Mouse (Mus musculus) forebrain, embryonic 10.5 days (tissue): ENCODE results near the gene Lin54. TPM values are rescaled to one million over a fixed set of nuclear protein-coding genes. Genes with fewer than 3 reads are reported as not detected.
A peak's percentile ranks its signal among the peaks of the same experiment; 100 is the strongest.

Experiments used
- DNase-seq: peaks from one replicate; pipeline ENCODE4 v3.0.0-alpha.2; 2017; ENCODE audit warnings: low spot score; ENCODE audit errors: extremely low spot score
- H3K27ac ChIP-seq: fragments of 300-500 bp; sonication (generic); 2 replicates; pipeline ENCODE4 v1.5.1; 2016; ENCODE audit warnings: mild to moderate bottlenecking
- H3K27me3 ChIP-seq: fragments of 300-500 bp; sonication (generic); 2 replicates; pipeline ENCODE4 v1.6.1; 2016; ENCODE audit warnings: mild to moderate bottlenecking; ENCODE audit not compliant: poor library complexity, severe bottlenecking
- H3K36me3 ChIP-seq: fragments of 300-500 bp; sonication (generic); replicated peaks from 2 replicates; pipeline ENCODE4 v1.6.1; 2016; ENCODE audit warnings: mild to moderate bottlenecking, moderate library complexity
- H3K4me1 ChIP-seq: fragments of 300-500 bp; sonication (generic); 2 replicates; pipeline ENCODE4 v1.6.1; 2016
- H3K4me3 ChIP-seq: fragments of 300-500 bp; sonication (generic); 2 replicates; pipeline ENCODE4 v1.5.1; 2016; ENCODE audit warnings: mild to moderate bottlenecking, moderate library complexity
- H3K9me3 ChIP-seq: fragments of 300-500 bp; sonication (generic); 2 replicates; pipeline ENCODE4 v1.6.1; 2016; ENCODE audit warnings: mild to moderate bottlenecking, moderate library complexity
- WGBS: fragments of 180-500 bp; shearing (Covaris S2); methylation state at CpG from one replicate; pipeline ENCODE4 v1.1.7; 2016; 5-methylcytosine and 5-hydroxymethylcytosine counted together
- polyA plus RNA-seq: library from polyadenylated mRNA; unstranded; fragments of >200 nt; fragmentation: Nextera tagmentation; extraction: Ambion mirVana; gene quantifications from 2 replicates; pipeline ENCODE4 v1.2.1, GENCODE M21; 2016

The Lin54 gene
- polyA plus RNA-seq = 14.6 and 16.8 TPM in 2 replicates

DNA sequence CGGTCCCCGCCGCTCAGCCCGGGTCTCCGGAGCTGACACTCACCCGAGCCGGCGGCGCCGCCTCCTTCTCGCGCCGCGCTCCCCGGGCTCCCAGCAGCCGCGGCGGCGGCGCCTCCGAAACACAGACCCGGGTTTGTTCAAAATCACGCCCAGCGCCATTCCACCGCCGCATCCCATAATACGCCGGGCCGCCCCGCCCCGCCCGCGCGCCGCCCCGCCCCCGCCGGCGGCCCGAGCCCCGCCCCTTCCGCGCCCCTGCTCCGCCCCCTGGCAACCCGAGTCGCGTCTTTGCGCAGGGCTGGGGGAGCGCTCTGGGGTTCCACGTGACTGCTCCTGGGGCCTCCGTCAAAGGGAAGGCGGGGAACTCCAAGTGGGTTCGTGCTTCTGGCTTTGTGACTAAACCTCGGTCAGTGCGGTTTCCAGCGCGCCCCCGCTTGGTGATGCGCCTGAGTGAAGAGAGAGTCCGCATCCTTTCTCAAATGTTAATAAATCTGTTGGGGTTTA lies at the start of gene Lin54:
TSS of gene Lin54 (minus strand) at position 182 of the 504 bp plus-strand sequence.
- Histone ChIP-seq H3K36me3 (no peaks in the 10 kb centered on the region), H3K27ac (peak within 1 kb of the TSS; percentile 88), H3K27me3 (no peaks in the 10 kb centered on the region), H3K9me3 (no peaks in the 10 kb centered on the region), H3K4me1 (peaks cover 32% of the 10 kb centered on the region), H3K4me3 (peak within 1 kb of the TSS; percentile 90)
- 0% methylated on average over 60 of the region's 60 CpGs for WGBS
- DNase-seq = peak; percentile 95

DNA sequence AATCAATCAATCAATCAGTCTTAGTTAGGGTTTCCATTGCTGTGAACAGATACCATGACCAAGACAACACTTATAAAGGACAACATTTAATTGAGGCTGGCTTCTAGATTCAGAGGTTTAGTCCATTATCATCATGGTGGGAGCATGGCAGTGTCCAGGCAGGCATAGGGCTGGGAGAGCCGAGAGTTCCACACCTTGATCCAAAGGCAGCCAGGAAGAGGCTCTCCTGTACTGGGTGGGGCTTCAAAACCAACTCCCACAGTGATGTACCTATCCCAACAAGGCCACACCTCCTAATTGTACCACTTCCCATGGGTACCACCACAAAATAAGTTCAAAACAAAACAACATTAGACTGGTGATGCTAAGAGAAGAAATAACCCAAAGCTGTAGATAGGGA lies 49.7 kb upstream of the Lin54 start:
- no peak overlapping the region for H3K27ac ChIP-seq
- H3K36me3 ChIP-seq = peaks cover 51% of the 10 kb centered on the region
- 88% methylated on average over 1 of the region's 1 CpGs for WGBS
- no peak overlapping the region for H3K4me3 ChIP-seq
- no peak for DNase-seq
- no peaks in the 10 kb centered on the region for H3K27me3 ChIP-seq
- no peaks in the 10 kb centered on the region for H3K9me3 ChIP-seq
- no peaks in the 10 kb centered on the region; the same call in 1 of the 2 replicates for H3K4me1 ChIP-seq

DNA sequence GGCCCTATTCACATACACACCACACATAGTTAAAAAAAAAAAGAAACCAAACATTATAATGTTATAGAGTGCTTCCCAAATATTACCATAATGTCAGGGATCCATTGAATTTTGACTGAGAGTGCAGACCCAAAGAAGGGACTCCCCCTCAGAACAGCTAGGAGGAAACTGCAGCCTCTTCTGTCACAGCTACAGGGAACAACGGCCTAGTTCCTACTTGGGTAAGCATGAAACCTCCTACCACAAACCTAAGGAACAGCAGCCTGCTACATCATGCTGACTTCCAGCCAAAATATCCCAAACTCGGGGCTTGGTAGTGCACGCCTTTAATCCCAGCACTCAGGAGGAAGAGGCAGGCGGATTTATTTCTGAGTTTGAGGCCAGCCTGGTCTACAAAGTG lies 48.9 kb upstream of the Lin54 start:
- DNase-seq = no peak
- H3K9me3 ChIP-seq = no peaks in the 10 kb centered on the region
- H3K27me3 ChIP-seq = no peaks in the 10 kb centered on the region
- 96% methylated on average over 4 of the region's 4 CpGs for WGBS
- no peak overlapping the region for H3K4me3 ChIP-seq
- no peaks in the 10 kb centered on the region; the same call in 1 of the 2 replicates for H3K4me1 ChIP-seq
- H3K27ac ChIP-seq = no peak overlapping the region
- peaks cover 60% of the 10 kb centered on the region for H3K36me3 ChIP-seq

DNA sequence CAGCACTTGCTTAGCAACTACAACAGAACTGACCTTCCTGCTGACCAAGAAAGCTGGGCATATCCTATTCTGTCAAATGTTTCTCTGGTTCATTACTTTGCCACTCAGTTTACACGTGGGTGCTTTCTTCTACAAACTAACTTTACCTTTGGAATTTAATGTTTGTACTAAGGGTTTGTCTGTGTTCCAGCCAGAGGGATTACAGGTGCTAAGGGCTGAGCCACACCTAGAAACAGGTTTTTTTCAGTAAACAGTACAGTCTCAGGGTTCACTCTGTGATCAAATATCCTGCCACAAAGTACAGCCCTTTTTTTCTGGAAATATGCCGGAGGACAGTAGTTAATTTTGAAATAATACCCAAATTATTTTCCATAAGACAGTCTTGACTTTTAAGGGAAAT lies 47.8 kb upstream of the Lin54 start:
- Histone ChIP-seq H3K4me1 (no peaks in the 10 kb centered on the region; the same call in 1 of the 2 replicates), H3K9me3 (no peaks in the 10 kb centered on the region), H3K27me3 (no peaks in the 10 kb centered on the region), H3K4me3 (no peak overlapping the region), H3K27ac (no peak overlapping the region), H3K36me3 (peaks cover 70% of the 10 kb centered on the region)
- 93% methylated on average over 2 of the region's 2 CpGs for WGBS
- DNase-seq = no peak

DNA sequence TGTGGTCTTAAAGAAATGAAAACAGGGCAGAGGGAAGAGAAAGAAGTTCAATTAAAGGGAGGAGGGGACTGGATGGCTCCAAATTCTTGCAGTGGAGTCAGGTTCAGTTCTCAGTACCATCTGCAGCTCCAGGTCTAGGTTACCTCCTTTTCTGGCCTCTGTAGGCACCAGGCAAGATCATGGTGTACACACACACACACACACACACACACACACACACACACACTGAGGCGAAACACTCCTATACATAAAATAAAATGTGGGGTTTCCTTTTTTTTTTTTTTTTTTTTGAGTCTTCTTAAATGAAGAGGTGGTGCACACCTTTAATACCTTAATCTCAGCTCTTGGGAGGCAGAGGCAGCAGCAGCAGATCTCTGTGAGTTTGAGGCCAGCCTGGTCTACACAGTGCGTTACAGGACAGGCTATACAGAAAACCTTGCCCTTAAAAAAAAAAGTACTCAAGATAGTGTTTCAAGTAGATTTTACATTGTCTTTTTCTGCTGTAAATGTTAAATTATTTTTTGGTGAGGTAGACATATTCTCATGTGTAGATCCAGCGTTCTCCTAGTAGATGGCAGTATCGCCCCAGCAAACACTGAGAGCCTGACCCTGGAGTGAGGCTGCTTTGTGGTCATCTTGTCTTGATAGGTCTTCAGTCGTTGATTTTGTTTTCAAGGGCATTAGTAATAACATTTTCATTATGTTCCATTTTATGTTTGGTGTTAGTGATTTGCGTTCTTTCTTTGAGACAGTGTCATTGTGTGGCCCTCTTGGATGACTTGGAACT lies 46.0 kb upstream of the Lin54 start:
- Histone ChIP-seq H3K27me3 (no peaks in the 10 kb centered on the region), H3K4me3 (no peak overlapping the region), H3K4me1 (no peaks in the 10 kb centered on the region), H3K27ac (no peak overlapping the region), H3K9me3 (no peaks in the 10 kb centered on the region), H3K36me3 (peaks cover 88% of the 10 kb centered on the region)
- no peak for DNase-seq
- 90% methylated on average over 6 of the region's 6 CpGs for WGBS

DNA sequence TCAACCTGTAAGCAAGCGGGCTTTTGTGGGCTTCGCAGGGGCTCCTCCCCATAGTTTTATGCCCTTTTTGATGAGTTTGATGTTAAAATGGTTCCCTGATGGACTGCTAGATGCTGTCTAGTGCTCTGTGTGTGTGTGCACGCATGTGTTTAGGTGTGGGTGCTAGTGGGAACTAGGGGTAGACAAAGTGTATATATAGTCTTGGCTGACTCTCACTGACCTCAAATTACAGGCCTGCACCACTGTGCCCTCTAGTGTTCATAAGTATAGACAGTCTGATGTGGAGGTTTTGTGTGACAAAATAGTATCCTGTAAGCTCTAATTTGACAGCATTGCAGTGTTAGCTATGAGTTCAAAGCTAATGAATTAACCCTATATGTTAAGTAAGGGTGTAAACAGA lies 36.2 kb upstream of the Lin54 start:
- WGBS = 88% methylated on average over 3 of the region's 3 CpGs
- no peak for DNase-seq
- Histone ChIP-seq H3K4me1 (no peaks in the 10 kb centered on the region), H3K4me3 (no peak overlapping the region), H3K9me3 (no peaks in the 10 kb centered on the region), H3K27ac (no peak overlapping the region), H3K36me3 (peaks cover 94% of the 10 kb centered on the region), H3K27me3 (no peaks in the 10 kb centered on the region)

DNA sequence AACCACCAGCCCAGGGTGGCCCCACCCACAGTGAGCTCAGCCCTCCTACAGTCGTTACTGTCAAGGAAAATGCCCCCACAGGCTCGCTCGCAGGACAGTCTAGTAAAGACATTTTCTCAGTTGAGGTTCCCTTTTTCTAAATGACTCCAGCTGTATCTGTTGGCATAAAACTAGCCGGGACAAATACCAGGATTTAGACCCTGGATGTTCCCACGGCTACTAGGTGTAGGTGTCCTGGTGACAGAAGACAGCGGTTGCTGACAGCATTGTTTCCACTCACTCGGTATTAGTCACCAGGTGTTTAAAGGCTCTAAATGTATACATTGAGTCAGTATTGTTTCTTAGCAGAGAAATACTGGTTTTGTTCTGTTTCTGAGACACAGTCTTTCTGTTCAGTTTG lies 35.4 kb upstream of the Lin54 start:
- no peak overlapping the region for H3K27ac ChIP-seq
- WGBS = 90% methylated on average over 7 of the region's 7 CpGs
- H3K36me3 ChIP-seq = peaks cover 94% of the 10 kb centered on the region
- no peaks in the 10 kb centered on the region for H3K9me3 ChIP-seq
- DNase-seq = no peak
- H3K4me3 ChIP-seq = no peak overlapping the region
- no peaks in the 10 kb centered on the region for H3K27me3 ChIP-seq
- no peaks in the 10 kb centered on the region for H3K4me1 ChIP-seq

DNA sequence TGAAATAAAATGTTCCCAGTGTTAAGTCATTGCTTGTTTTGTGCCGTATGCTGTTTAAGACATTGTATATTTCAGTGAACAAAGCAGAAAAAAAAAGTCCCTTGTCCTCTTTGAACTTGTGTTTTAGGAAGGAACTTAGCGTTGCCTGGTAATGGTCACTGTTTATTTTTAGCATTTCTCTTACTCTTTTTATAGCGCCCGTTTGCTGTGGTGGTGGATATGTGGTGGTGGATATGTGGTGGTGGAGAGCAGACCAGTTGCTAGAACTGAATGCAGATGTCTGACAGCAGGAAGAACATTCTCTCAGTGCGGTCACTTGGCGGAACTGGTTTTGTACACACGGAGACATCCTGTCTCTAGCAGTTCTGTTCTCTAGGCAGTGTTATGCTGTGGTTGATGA lies 25.7 kb upstream of the Lin54 start:
- 92% methylated on average over 7 of the region's 7 CpGs for WGBS
- Histone ChIP-seq H3K36me3 (peaks cover 72% of the 10 kb centered on the region), H3K4me3 (no peak overlapping the region), H3K4me1 (no peaks in the 10 kb centered on the region), H3K9me3 (no peaks in the 10 kb centered on the region), H3K27ac (no peak overlapping the region), H3K27me3 (no peaks in the 10 kb centered on the region)
- DNase-seq = no peak

DNA sequence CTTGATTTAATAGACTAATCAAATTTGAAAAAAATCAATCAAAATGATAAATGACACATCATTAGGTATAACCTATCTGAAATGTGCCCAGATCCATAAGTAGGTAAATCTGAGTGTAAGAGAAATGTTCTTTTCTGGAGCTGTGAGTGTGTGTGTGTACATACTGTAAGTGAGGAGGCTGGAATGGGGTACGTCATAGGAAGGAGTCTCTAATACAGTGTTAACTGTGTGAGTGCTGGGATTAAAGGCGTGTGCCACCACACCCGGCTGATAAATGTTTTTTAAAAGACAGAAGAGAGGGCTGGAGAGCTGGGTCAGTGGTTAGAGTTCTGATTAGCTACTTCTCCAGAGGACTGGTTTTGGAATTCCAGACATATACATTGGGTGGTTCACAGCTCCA lies 25.2 kb upstream of the Lin54 start:
- Histone ChIP-seq H3K9me3 (no peaks in the 10 kb centered on the region), H3K36me3 (peaks cover 67% of the 10 kb centered on the region), H3K27ac (no peak overlapping the region), H3K4me3 (no peak overlapping the region), H3K4me1 (no peaks in the 10 kb centered on the region), H3K27me3 (no peaks in the 10 kb centered on the region)
- WGBS = 87% methylated on average over 3 of the region's 3 CpGs
- DNase-seq = no peak

DNA sequence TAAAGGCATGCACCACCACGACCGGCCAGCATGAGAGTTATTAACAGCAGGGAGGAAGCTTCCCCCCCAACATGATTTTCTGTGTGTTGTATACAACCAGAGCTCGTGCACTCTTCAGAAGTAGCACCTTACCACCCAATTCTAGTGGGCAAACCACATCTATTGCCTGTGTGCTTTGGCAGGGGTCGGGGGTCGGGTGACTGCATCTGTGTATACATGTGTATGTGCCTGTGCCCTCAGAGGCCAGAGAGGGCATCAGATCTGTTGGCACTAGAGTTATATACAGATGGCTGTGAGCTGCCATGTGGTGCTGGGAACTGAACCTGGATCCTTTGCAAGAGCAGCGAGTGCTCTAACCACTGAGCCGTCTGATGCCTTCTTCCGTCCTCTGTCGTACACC lies 24.5 kb upstream of the Lin54 start:
- H3K36me3 ChIP-seq = peaks cover 66% of the 10 kb centered on the region
- H3K27ac ChIP-seq = no peak overlapping the region
- no peak overlapping the region for H3K4me3 ChIP-seq
- H3K27me3 ChIP-seq = no peaks in the 10 kb centered on the region
- H3K4me1 ChIP-seq = peaks cover 6% of the 10 kb centered on the region
- no peaks in the 10 kb centered on the region for H3K9me3 ChIP-seq
- no peak for DNase-seq
- 96% methylated on average over 9 of the region's 9 CpGs for WGBS

DNA sequence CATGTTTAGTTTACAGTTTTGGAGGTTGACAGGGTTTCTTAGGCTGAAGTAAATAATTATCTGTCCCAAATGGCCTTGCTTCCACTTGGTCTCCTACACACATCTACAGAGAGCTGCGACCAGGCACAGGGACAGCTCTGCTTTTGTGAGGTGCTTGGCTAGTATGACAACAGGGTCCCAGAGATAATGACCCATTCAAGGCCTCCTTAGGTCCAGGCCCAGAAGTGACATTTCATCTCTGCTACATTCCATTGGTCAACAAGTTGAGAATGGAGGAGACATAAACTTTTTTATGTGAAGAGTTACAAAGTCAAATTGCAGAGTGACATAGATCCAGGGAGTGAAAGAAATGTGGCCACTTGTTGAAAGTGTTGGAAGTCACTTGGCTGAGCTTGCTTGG lies 22.9 kb upstream of the Lin54 start:
- no peaks in the 10 kb centered on the region for H3K9me3 ChIP-seq
- no peak overlapping the region for H3K4me3 ChIP-seq
- WGBS = 85% methylated on average over 1 of the region's 1 CpGs
- peaks cover 16% of the 10 kb centered on the region for H3K4me1 ChIP-seq
- DNase-seq = no peak
- no peak overlapping the region for H3K27ac ChIP-seq
- H3K36me3 ChIP-seq = peaks cover 50% of the 10 kb centered on the region
- H3K27me3 ChIP-seq = no peaks in the 10 kb centered on the region

DNA sequence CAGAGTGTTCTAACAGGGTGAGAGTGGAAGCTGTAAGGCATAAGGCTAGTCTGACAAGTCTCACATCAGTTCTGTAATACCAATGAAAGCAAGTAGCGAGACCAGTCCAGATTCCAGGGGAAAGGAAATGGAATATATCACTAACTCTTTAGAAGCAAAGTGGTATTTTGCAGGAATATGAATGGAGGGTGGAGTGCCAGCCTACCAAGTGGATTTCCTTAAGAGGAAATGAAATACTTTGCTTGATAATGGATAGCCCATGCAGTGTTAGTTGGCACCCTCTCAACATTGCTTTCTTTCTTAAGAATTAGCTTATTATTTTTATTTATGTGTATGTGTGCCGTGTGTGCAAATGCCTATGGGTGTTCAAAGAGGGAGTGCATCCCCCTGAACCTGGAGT lies 19.8 kb upstream of the Lin54 start:
- Histone ChIP-seq H3K4me3 (peak overlapping the region; percentile 89; the same call in 1 of the 2 replicates), H3K9me3 (no peaks in the 10 kb centered on the region), H3K36me3 (peaks cover 34% of the 10 kb centered on the region), H3K4me1 (peaks cover 20% of the 10 kb centered on the region), H3K27ac (no peak overlapping the region), H3K27me3 (no peaks in the 10 kb centered on the region)
- no peak for DNase-seq
- 95% methylated on average over 2 of the region's 2 CpGs for WGBS

DNA sequence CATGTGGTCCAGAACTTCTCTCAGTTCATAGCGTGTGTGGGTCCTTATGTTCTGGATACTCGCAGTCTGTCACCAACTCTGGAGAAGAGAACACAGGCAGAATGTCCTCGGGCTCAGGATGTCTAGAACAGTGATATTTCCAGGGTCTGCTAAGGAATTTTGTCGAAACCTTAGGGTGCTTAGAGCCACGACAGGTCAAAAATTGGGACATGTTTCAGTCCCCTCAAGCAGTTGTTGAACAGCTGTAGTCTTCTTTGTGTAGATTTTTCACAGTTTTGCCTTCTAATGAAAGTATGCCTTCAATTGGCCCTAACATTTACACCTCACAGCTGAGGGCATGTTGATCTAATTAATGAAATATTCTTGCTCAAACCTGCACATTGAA lies 18.6 kb upstream of the Lin54 start:
- peaks cover 20% of the 10 kb centered on the region for H3K4me1 ChIP-seq
- H3K36me3 ChIP-seq = peaks cover 25% of the 10 kb centered on the region
- peak overlapping the region; percentile 93 for H3K27ac ChIP-seq
- WGBS = 8% methylated on average over 5 of the region's 5 CpGs
- H3K9me3 ChIP-seq = no peaks in the 10 kb centered on the region
- no peaks in the 10 kb centered on the region for H3K27me3 ChIP-seq
- DNase-seq = no peak
- peak overlapping the region; percentile 89 for H3K4me3 ChIP-seq
